Mouse (Mus musculus): Measurements from ENCODE around the gene Cdc14a.
A peak's percentile ranks its signal among the peaks of the same experiment; 100 is the strongest.

The Cdc14a gene

GRCm38 (mm10) chr3:116327001-116327615, 96.7 kb downstream of the Cdc14a start:
- DNase-seq = peak; percentile 86

- no peak for DNase-seq
These were observed 98.3 kb downstream of the Cdc14a start for GRCm38 (mm10) chr3:116325501-116325900.

- no peak for DNase-seq
These were observed 104.1 kb downstream of the Cdc14a start for GRCm38 (mm10) chr3:116319696-116320095.

- DNase-seq = no peak
These were observed 112.0 kb downstream of the Cdc14a start for GRCm38 (mm10) chr3:116311838-116312237.

GRCm38 (mm10) chr3:116311173-116311572, 112.7 kb downstream of the Cdc14a start:
- DNase-seq = no peak

GRCm38 (mm10) chr3:116310672-116311071, 113.2 kb downstream of the Cdc14a start:
- DNase-seq = no peak

- no peak for DNase-seq
These were observed 113.8 kb downstream of the Cdc14a start for GRCm38 (mm10) chr3:116310033-116310432.

- no peak for DNase-seq
These were observed 118.8 kb downstream of the Cdc14a start for GRCm38 (mm10) chr3:116304800-116305753.

GRCm38 (mm10) chr3:116302581-116302980, 121.3 kb downstream of the Cdc14a start:
- DNase-seq = no peak

- DNase-seq = no peak
These were observed 122.1 kb downstream of the Cdc14a start for GRCm38 (mm10) chr3:116301754-116302153.

GRCm38 (mm10) chr3:116298727-116299126, 125.1 kb downstream of the Cdc14a start:
- no peak for DNase-seq

- DNase-seq = no peak
These were observed 125.8 kb downstream of the Cdc14a start for GRCm38 (mm10) chr3:116298003-116298402.

GRCm38 (mm10) chr3:116297170-116297569, 126.7 kb downstream of the Cdc14a start:
- DNase-seq = no peak

- no peak for DNase-seq
These were observed 133.6 kb downstream of the Cdc14a start for GRCm38 (mm10) chr3:116290041-116290815.

GRCm38 (mm10) chr3:116288833-116289232, 135.0 kb downstream of the Cdc14a start:
- no peak for DNase-seq

- no peak for DNase-seq
These were observed 139.1 kb downstream of the Cdc14a start for GRCm38 (mm10) chr3:116284735-116285134.

GRCm38 (mm10) chr3:116283996-116284395, 139.8 kb downstream of the Cdc14a start:
- no peak for DNase-seq

- DNase-seq = no peak
These were observed 142.2 kb downstream of the Cdc14a start for GRCm38 (mm10) chr3:116281663-116282062.

GRCm38 (mm10) chr3:116277146-116277545, 146.7 kb downstream of the Cdc14a start:
- no peak for DNase-seq

GRCm38 (mm10) chr3:116271679-116272078, 152.2 kb downstream of the Cdc14a start:
- no peak for DNase-seq

GRCm38 (mm10) chr3:116267036-116267654, 156.7 kb downstream of the Cdc14a start:
- DNase-seq = no peak

- DNase-seq = no peak
These were observed 157.5 kb downstream of the Cdc14a start for GRCm38 (mm10) chr3:116266360-116266759.

GRCm38 (mm10) chr3:116263977-116264376, 159.9 kb downstream of the Cdc14a start:
- DNase-seq = no peak
